Mouse (Mus musculus) spleen, adult 10 weeks (tissue): ENCODE data around the gene Gm3486. TPM values are rescaled to one million over a fixed set of nuclear protein-coding genes. Genes with fewer than 3 reads are reported as not detected.

Experiments used
- polyA plus RNA-seq: library from polyadenylated mRNA; stranded (reverse); fragments of 350-450 nt; fragmentation: Illumina TruSeq; extraction: RNeasy Lipid Tissue Mini Kit (QIAGEN cat#74804); gene quantifications from one replicate; pipeline ENCODE4 v1.2.3, GENCODE M21; 2015; ENCODE audit warnings: low replicate concordance; ENCODE audit not compliant: insufficient read depth

The Gm3486 gene
- polyA plus RNA-seq, result not detected

DNA sequence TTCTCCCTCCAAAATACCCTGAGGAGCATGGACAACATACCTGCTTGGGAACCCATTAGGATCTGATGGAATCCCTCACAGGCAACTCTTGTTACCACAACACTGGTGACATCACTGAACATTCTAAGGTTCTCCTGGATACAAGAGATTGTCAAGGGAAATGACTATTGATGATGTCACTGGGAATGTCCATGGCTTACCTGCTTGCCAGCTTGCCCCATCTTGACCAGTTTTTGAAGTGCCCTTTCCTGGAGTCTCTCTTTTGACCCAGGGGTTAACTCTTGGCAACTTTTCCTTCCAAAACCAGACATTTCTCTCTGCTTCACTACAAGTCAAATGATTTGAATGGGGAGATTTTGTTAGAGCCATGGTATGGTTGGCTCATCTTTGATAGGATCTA lies at the start of gene Gm3486:
Gm3486 (minus strand) TSS at position 101 of the 400 bp plus-strand sequence.

DNA sequence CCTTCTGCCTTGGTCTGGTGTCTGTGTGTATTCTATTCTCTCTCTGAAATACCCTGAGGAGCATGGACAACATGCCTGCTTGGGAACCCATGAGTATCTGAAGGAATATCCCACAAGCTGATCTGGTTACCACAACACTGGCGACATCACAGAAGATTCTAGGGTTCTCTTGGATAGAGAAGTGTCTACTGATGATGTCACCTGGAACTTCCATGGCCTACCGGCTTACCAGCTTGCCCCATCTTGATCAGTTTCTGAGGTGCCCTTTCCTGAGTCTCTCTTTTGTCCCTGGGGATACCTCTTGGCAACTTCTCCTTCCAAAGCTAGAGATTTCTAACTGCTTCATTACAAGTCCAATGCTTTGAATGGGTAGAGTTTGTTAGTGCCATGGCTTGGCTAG lies 35.9 kb downstream of the Gm3486 start, which contains the start of gene Gm7954:
Gm7954 (minus strand) TSS at position 101 of the 400 bp plus-strand sequence.

Other genes starting within 250 kb of the Gm3486 start
- gene Gm2832, start 210.7 kb downstream of the Gm3486 start, polyA plus RNA-seq, result not detected
- not detected for gene Gm5798, start 140.9 kb downstream of the Gm3486 start, polyA plus RNA-seq
- gene Gm7945, start 103.1 kb downstream of the Gm3486 start, polyA plus RNA-seq, result not detected
- gene Gm6482, start 81.2 kb downstream of the Gm3486 start, polyA plus RNA-seq, result not detected
- not detected for gene Gm7954, start 36.0 kb downstream of the Gm3486 start, polyA plus RNA-seq
- gene Gm7970, start 66.1 kb upstream of the Gm3486 start, polyA plus RNA-seq, result not detected
- not detected for gene 1700049E17Rik2, start 83.7 kb upstream of the Gm3486 start, polyA plus RNA-seq
- gene Gm3072, start 135.1 kb upstream of the Gm3486 start, polyA plus RNA-seq, result not detected
- not detected for gene Gm3676, start 157.0 kb upstream of the Gm3486 start, polyA plus RNA-seq
- gene Gm8068, start 212.4 kb upstream of the Gm3486 start, polyA plus RNA-seq, result not detected